Mouse (Mus musculus) bone marrow, adult 2 months (tissue): ENCODE data around the gene Kcnv2.

Experiments used
- CTCF ChIP-seq: fragments of 200-500 bp; IDR thresholded peaks from 2 replicates; pipeline ENCODE4 v1.5.1; 2011; ENCODE audit warnings: low read length, control low read depth; ENCODE audit not compliant: control insufficient read depth, insufficient read depth
- POLR2A ChIP-seq: fragments of 200-500 bp; IDR thresholded peaks from 2 replicates; pipeline ENCODE4 v1.6.1; 2011; ENCODE audit warnings: low read depth, mild to moderate bottlenecking, control low read depth, low read length, borderline replicate concordance; ENCODE audit not compliant: control insufficient read depth

- TF ChIP-seq CTCF (no peak), POLR2A (no peak)
Observed at GRCm38 (mm10) chr19:27370784-27371183, 48.4 kb downstream of the Kcnv2 start.
